Mouse (Mus musculus) left cerebral cortex, adult 9 months (tissue): ENCODE data around the gene Upf2.
A peak's percentile ranks its signal among the peaks of the same experiment; 100 is the strongest.

Source experiments
- DNase-seq, 2 experiments: peaks; one replicate each; pipeline ENCODE4 v3.0.0; 2022; ENCODE audit warnings: low spot score in 2 of 2

Gene Upf2

GRCm38 (mm10) chr2:5950766-5951595 is at the start of gene Upf2:
TSS of gene Upf2 (plus strand) at chr2:5951469.
- peak; percentile 91 to 95 for DNase-seq

GRCm38 (mm10) chr2:5906092-5906491 is 45.2 kb upstream of the Upf2 start:
- peak in 1 of 2 experiments; percentile 48 for DNase-seq

- DNase-seq: no peak
Measured at GRCm38 (mm10) chr2:5906625-5907024, 44.6 kb upstream of the Upf2 start.

- no peak for DNase-seq
Measured at GRCm38 (mm10) chr2:5911282-5911965, 39.8 kb upstream of the Upf2 start.

GRCm38 (mm10) chr2:5922823-5923222 is 28.4 kb upstream of the Upf2 start:
- no peak for DNase-seq

- DNase-seq: no peak
Measured at GRCm38 (mm10) chr2:5923786-5924185, 27.5 kb upstream of the Upf2 start.

GRCm38 (mm10) chr2:5927481-5927880 is 23.8 kb upstream of the Upf2 start:
- no peak for DNase-seq

- no peak for DNase-seq
Measured at GRCm38 (mm10) chr2:5929793-5930192, 21.5 kb upstream of the Upf2 start.

GRCm38 (mm10) chr2:5930291-5931054 is 20.8 kb upstream of the Upf2 start:
- no peak for DNase-seq

- no peak for DNase-seq
Measured at GRCm38 (mm10) chr2:5931938-5932337, 19.3 kb upstream of the Upf2 start.

- DNase-seq: no peak
Measured at GRCm38 (mm10) chr2:5934936-5935335, 16.3 kb upstream of the Upf2 start.

GRCm38 (mm10) chr2:5936068-5936467 is 15.2 kb upstream of the Upf2 start:
- DNase-seq: no peak

- DNase-seq: no peak
Measured at GRCm38 (mm10) chr2:5936550-5936949, 14.7 kb upstream of the Upf2 start.

GRCm38 (mm10) chr2:5939319-5939718 is 11.9 kb upstream of the Upf2 start:
- no peak for DNase-seq

- DNase-seq: no peak
Measured at GRCm38 (mm10) chr2:5939911-5940310, 11.4 kb upstream of the Upf2 start.

- no peak for DNase-seq
Measured at GRCm38 (mm10) chr2:5940936-5941335, 10.3 kb upstream of the Upf2 start.

GRCm38 (mm10) chr2:5941861-5942415 is 9.3 kb upstream of the Upf2 start:
- DNase-seq: no peak

- DNase-seq: peak in 1 of 2 experiments; percentile 70
Measured at GRCm38 (mm10) chr2:5942416-5943032, 8.7 kb upstream of the Upf2 start, which contains the start of gene Dhtkd1. TSS of gene Dhtkd1 (minus strand) at chr2:5942792.

GRCm38 (mm10) chr2:5943071-5943470 is 8.2 kb upstream of the Upf2 start:
- DNase-seq: no peak

GRCm38 (mm10) chr2:5945629-5946028 is 5.6 kb upstream of the Upf2 start:
- no peak for DNase-seq

- no peak for DNase-seq
Measured at GRCm38 (mm10) chr2:5946876-5947275, 4.4 kb upstream of the Upf2 start.

- DNase-seq: no peak
Measured at GRCm38 (mm10) chr2:5948964-5949363, 2.3 kb upstream of the Upf2 start.
